Mouse (Mus musculus) bone marrow, adult 2 months (tissue): Measurements from ENCODE around the gene Meioc.

ENCODE experiments used
- CTCF ChIP-seq: fragments of 200-500 bp; IDR thresholded peaks from 2 replicates; pipeline ENCODE4 v1.5.1; 2011; ENCODE audit warnings: low read length, control low read depth; ENCODE audit not compliant: control insufficient read depth, insufficient read depth
- POLR2A ChIP-seq: fragments of 200-500 bp; IDR thresholded peaks from 2 replicates; pipeline ENCODE4 v1.6.1; 2011; ENCODE audit warnings: low read depth, mild to moderate bottlenecking, control low read depth, low read length, borderline replicate concordance; ENCODE audit not compliant: control insufficient read depth

GRCm38 (mm10) chr11:102695289-102695688 lies 31.8 kb downstream of the Meioc start:
- TF ChIP-seq CTCF: no peak
- no peak for TF ChIP-seq POLR2A
